Comparison of ENCODE assay signal across 8 mouse cellular contexts in the genomic region with DNA sequence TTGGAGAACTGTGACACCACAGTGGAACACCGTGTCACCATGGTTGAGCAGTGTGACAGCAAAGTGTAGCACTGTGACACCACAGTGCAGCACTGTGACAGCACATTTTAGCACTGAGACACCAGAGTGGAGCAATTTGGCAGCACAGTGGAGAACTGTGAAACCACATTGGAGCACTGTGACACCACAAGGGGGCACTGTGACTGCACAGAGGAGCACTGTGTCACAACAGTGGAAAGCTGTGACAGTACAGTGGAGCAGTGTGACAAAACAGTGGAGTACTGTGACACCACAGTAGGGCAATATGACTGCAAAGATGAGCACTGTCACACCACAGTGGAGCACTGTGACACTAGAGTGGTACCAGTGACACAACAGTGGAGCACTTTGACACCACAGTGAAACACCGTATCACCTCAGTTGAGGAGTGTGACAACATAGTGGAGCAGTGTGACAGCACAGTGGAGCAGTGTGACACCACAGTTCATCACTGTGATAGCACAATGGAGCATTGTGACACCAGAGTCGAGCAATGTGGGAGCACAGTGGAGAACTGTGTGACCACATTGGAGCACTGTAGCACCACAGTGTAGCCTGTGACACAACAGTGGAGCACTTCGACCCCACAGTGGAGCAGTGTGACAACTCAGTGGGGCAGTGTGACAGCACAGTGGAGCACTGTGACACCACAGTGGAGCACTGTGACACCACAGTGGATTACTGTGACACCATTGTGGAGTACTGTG.
A peak's percentile ranks its signal among the peaks of the same experiment; 100 is the strongest.
DNase-seq lines count a peak whose midpoint lies in the region; ATAC-seq and TF ChIP-seq lines count a peak whose summit lies in the region.

No protein-coding gene starts in this region.

- H3K9ac ChIP-seq in hindbrain, embryonic 15.5 days = no peak overlapping the region
- H3K9ac ChIP-seq in hindbrain, postnatal 0 days (replicated peaks; ENCODE audit: low read length) = no peak overlapping the region
- H3K9ac ChIP-seq in MEL (ENCODE audit: control insufficient read depth, low read depth, low read length, poor library complexity, severe bottlenecking) = no peak overlapping the region

- H3K36me3 ChIP-seq in hindbrain, embryonic 15.5 days = no peaks in the 10 kb centered on the region
- no peaks in the 10 kb centered on the region for H3K36me3 ChIP-seq in hindbrain, postnatal 0 days (ENCODE audit: insufficient read depth, low read length)
- no peaks in the 10 kb centered on the region for H3K36me3 ChIP-seq in MEL (ENCODE audit: control insufficient read depth in 1 of 2, insufficient read depth in 2 of 2, low read length in 2 of 2)

- peak; percentile 77 for TF ChIP-seq RAD21 in MEL (IDR thresholded peaks at IDR 0.05; ENCODE audit: low read depth, low read length)

- no peaks in the 10 kb centered on the region for H3K79me2 ChIP-seq in MEL (ENCODE audit: control insufficient read depth, insufficient read depth, low read length, poor library complexity)

- no peak for TF ChIP-seq POLR2A in MEL (IDR thresholded peaks at IDR 0.05; ENCODE audit: control insufficient read depth in 1 of 2, insufficient read depth in 1 of 2, low read depth in 1 of 2, low read length in 2 of 2, poor library complexity in 1 of 2)

- WGBS in hindbrain, embryonic 15.5 days = 88% methylated on average over 4 of the region's 4 CpGs
- 86% methylated on average over 4 of the region's 4 CpGs for WGBS in hindbrain, postnatal 0 days

- ATAC-seq in hindbrain, embryonic 15.5 days (ENCODE audit: low FRiP score, low read depth) = 0 out of 2 replicates have a peak, but pooled peaks have one; percentile 16
- ATAC-seq in hindbrain, postnatal 0 days = no peak; the same call in 1 of the 2 replicates
- ATAC-seq in neutrophil, adult 5-6 weeks (ENCODE audit: extremely low read depth, insufficient number of reproducible peaks, low FRiP score, poor library complexity, severe bottlenecking) = peak; percentile 14

- no peak for DNase-seq in hindbrain, postnatal 0 days (ENCODE audit: low spot score)
- peak; percentile 57 for DNase-seq in MEL (ENCODE audit: low read depth, low spot score)
- DNase-seq in gastrocnemius, postnatal 25 days = peak; percentile 3
- peak; percentile 7 for DNase-seq in liver
- no peak for DNase-seq in frontal cortex, postnatal 36 days (ENCODE audit: low spot score in 2 of 2)
- no peak for DNase-seq in cerebellum, postnatal 10 days

- peaks cover 64% of the 10 kb centered on the region for H3K9me3 ChIP-seq in hindbrain, embryonic 15.5 days
- H3K9me3 ChIP-seq in hindbrain, postnatal 0 days (ENCODE audit: low read length) = peaks cover 64% of the 10 kb centered on the region
- H3K9me3 ChIP-seq in MEL (replicated peaks; ENCODE audit: insufficient read depth, low read length) = no peaks in the 10 kb centered on the region

- H3K4me3 ChIP-seq in hindbrain, embryonic 15.5 days = no peak overlapping the region
- no peak overlapping the region for H3K4me3 ChIP-seq in hindbrain, postnatal 0 days (ENCODE audit: low read length)
- no peak overlapping the region for H3K4me3 ChIP-seq in MEL (ENCODE audit: control insufficient read depth in 1 of 2, insufficient read depth in 1 of 2, low read depth in 2 of 2, low read length in 2 of 2)

- H3K27me3 ChIP-seq in hindbrain, embryonic 15.5 days = no peaks in the 10 kb centered on the region
- no peaks in the 10 kb centered on the region for H3K27me3 ChIP-seq in hindbrain, postnatal 0 days (ENCODE audit: insufficient read depth, low read length)
- no peaks in the 10 kb centered on the region for H3K27me3 ChIP-seq in MEL (ENCODE audit: control insufficient read depth in 1 of 2, insufficient read depth in 2 of 2, low read length in 2 of 2)

- no peak overlapping the region for H3K4me2 ChIP-seq in hindbrain, embryonic 15.5 days
- H3K4me2 ChIP-seq in hindbrain, postnatal 0 days (ENCODE audit: low read depth, low read length) = no peak overlapping the region

- no peak for TF ChIP-seq EP300 in MEL (IDR thresholded peaks at IDR 0.05; ENCODE audit: low read depth in 1 of 2, low read length in 2 of 2)

- H3K4me1 ChIP-seq in hindbrain, embryonic 15.5 days (replicated peaks) = no peaks in the 10 kb centered on the region
- no peaks in the 10 kb centered on the region for H3K4me1 ChIP-seq in hindbrain, postnatal 0 days (ENCODE audit: insufficient read depth, low read length)
- H3K4me1 ChIP-seq in MEL (ENCODE audit: control insufficient read depth in 1 of 2, insufficient read depth in 2 of 2, low read length in 2 of 2) = no peaks in the 10 kb centered on the region

- H3K27ac ChIP-seq in hindbrain, embryonic 15.5 days (replicated peaks) = no peak overlapping the region
- no peak overlapping the region for H3K27ac ChIP-seq in hindbrain, postnatal 0 days
- H3K27ac ChIP-seq in MEL (ENCODE audit: control insufficient read depth, low read depth, low read length) = no peak overlapping the region

- TF ChIP-seq CTCF in hindbrain, postnatal 0 days (IDR thresholded peaks at IDR 0.05; ENCODE audit: low read depth) = no peak
- peak; percentile 71 to 77 (median 73) for TF ChIP-seq CTCF in MEL (IDR thresholded peaks at IDR 0.05 in 2 of 3, conservative IDR thresholded peaks at IDR 0.05 in 1 of 3; ENCODE audit: control insufficient read depth in 1 of 3, insufficient read depth in 1 of 3, low read depth in 2 of 3, low read length in 3 of 3, poor library complexity in 1 of 3, severe bottlenecking in 1 of 3)

TF ChIP-seq in MEL, 35 proteins besides CTCF, POLR2A, EP300 and RAD21:
- TF ChIP-seq SMC3 (IDR thresholded peaks at IDR 0.05; ENCODE audit: low read depth, low read length) (peak; percentile 82), MYC (IDR thresholded peaks at IDR 0.05; ENCODE audit: low read depth, low read length) (no peak), E2F4 (IDR thresholded peaks at IDR 0.05; ENCODE audit: borderline replicate concordance, low read depth, low read length) (no peak), GATA1 (IDR thresholded peaks at IDR 0.05; ENCODE audit: low read depth, low read length) (no peak), ZC3H11A (IDR thresholded peaks at IDR 0.05; ENCODE audit: low read depth, low read length) (peak; percentile 60), POLR2AphosphoS5 (IDR thresholded peaks at IDR 0.05; ENCODE audit: borderline replicate concordance, low read depth, low read length) (peak; percentile 67; the same call in 1 of the 2 replicates)

Comparison
In these comparisons a context has a peak if more than half of its experiments do, and no peak if none do; other contexts are left out.
1. DNase-seq: peak in MEL (single experiment), gastrocnemius, postnatal 25 days (single experiment) and liver (single experiment); none in hindbrain, postnatal 0 days (single experiment), frontal cortex, postnatal 36 days (0 of 2) and cerebellum, postnatal 10 days (0 of 2).